In the genomic region with DNA sequence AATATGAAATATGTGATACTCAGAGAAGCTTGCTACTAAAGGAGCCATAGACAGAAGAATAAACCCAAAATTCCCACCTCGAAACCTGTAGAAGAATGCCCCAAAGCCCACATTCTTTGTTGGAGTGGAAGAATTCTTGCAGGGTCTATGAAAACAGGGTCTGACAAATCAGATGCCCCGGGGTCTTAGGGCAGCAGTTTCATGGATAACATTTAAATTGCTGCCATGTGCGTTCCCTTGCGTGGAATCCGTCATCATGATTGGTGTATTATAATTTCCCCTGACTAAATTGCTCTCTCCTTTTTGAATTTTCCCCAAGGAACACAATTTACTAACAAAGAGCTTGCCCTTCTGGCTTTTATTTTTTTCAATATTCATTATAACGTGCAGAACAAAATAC, we compare ENCODE assay signal across 19 mouse cellular contexts.
"Had no signal": no experiment of that assay in that cellular context is flagged by ENCODE, and none has a peak within 500 bp of the region (broad histone marks: within the 10 kb centered on the region; RNA-seq: fewer than 3 reads in every experiment).

No protein-coding gene starts in this region.

- DNase-seq: lung, adult 18-20 months; lung, embryonic 14.5 days; lung, postnatal 10 days; lung, postnatal 4 days; midbrain, embryonic 14.5 days; retina, postnatal 1 day; right cerebral cortex, adult 18-20 months; right cerebral cortex, postnatal 25 days; right cerebral cortex, postnatal 4 days; spleen, adult 18-20 months; thymus, adult 2 months; thymus, postnatal 25 days; thymus, postnatal 4 days had no signal

- H3K4me3 ChIP-seq: midbrain, embryonic 10.5 days; midbrain, embryonic 12.5 days; myocyte; neural tube, embryonic 13.5 days; neural tube, embryonic 15.5 days had no signal

- H3K4me2 ChIP-seq: lung, embryonic 14.5 days; midbrain, embryonic 12.5 days; neural tube, embryonic 13.5 days; neural tube, embryonic 15.5 days had no signal

- H3K9me3 ChIP-seq: midbrain, embryonic 10.5 days; midbrain, embryonic 12.5 days; neural tube, embryonic 13.5 days; neural tube, embryonic 15.5 days had no signal

- H3K9ac ChIP-seq: lung, embryonic 14.5 days; midbrain, embryonic 12.5 days; neural tube, embryonic 13.5 days; neural tube, embryonic 15.5 days had no signal

- H3K27me3 ChIP-seq: midbrain, embryonic 12.5 days; neural tube, embryonic 13.5 days; neural tube, embryonic 15.5 days had no signal

- H3K4me1 ChIP-seq: midbrain, embryonic 10.5 days; midbrain, embryonic 12.5 days; neural tube, embryonic 13.5 days; neural tube, embryonic 15.5 days had no signal

- H3K27ac ChIP-seq: midbrain, embryonic 10.5 days; midbrain, embryonic 12.5 days; neural tube, embryonic 13.5 days; neural tube, embryonic 15.5 days had no signal

- ATAC-seq: midbrain, embryonic 16.5 days had no signal

- H3K36me3 ChIP-seq: midbrain, embryonic 10.5 days; midbrain, embryonic 12.5 days; neural tube, embryonic 13.5 days; neural tube, embryonic 15.5 days had no signal
